Mouse (Mus musculus): Measurements from ENCODE around the gene Polr2l. TPM values are rescaled to one million over a fixed set of nuclear protein-coding genes. Genes with fewer than 3 reads are reported as not detected.

Polr2l gene
- total RNA-seq (2015; ENCODE audit: low replicate concordance) = 7.3 and 10.0 TPM in 2 replicates
- 5.4 and 9.5 TPM in 2 replicates for total RNA-seq (2017; ENCODE audit: low replicate concordance)

GRCm38 (mm10) chr7:141475011-141475804 lies at the start of gene Polr2l, which contains the start of gene Tspan4:
TSS of gene Polr2l (minus strand) at chr7:141475132.
TSS of gene Tspan4 (plus strand) at chr7:141475240.
- ATAC-seq (replicated peaks; ENCODE audit: low FRiP score, poor library complexity, severe bottlenecking) = peak; percentile 82

GRCm38 (mm10) chr7:141524271-141524670 lies 49.3 kb upstream of the Polr2l start:
- ATAC-seq (replicated peaks; ENCODE audit: low FRiP score, poor library complexity, severe bottlenecking) = no peak

GRCm38 (mm10) chr7:141523007-141523406 lies 48.1 kb upstream of the Polr2l start:
- ATAC-seq (replicated peaks; ENCODE audit: low FRiP score, poor library complexity, severe bottlenecking) = no peak

GRCm38 (mm10) chr7:141519795-141520194 lies 44.9 kb upstream of the Polr2l start:
- no peak for ATAC-seq (replicated peaks; ENCODE audit: low FRiP score, poor library complexity, severe bottlenecking)

- peak; percentile 64 for ATAC-seq (replicated peaks; ENCODE audit: low FRiP score, poor library complexity, severe bottlenecking)
These were observed 44.0 kb upstream of the Polr2l start for GRCm38 (mm10) chr7:141518926-141519325.

- ATAC-seq (replicated peaks; ENCODE audit: low FRiP score, poor library complexity, severe bottlenecking) = no peak
These were observed 43.4 kb upstream of the Polr2l start for GRCm38 (mm10) chr7:141518296-141518695.

- ATAC-seq (replicated peaks; ENCODE audit: low FRiP score, poor library complexity, severe bottlenecking) = no peak
These were observed 42.7 kb upstream of the Polr2l start for GRCm38 (mm10) chr7:141517638-141518037.

- ATAC-seq (replicated peaks; ENCODE audit: low FRiP score, poor library complexity, severe bottlenecking) = no peak
These were observed 35.8 kb upstream of the Polr2l start for GRCm38 (mm10) chr7:141510681-141511191.

- ATAC-seq (replicated peaks; ENCODE audit: low FRiP score, poor library complexity, severe bottlenecking) = no peak
These were observed 35.3 kb upstream of the Polr2l start for GRCm38 (mm10) chr7:141510196-141510595.

GRCm38 (mm10) chr7:141508160-141508559 lies 33.2 kb upstream of the Polr2l start:
- ATAC-seq (replicated peaks; ENCODE audit: low FRiP score, poor library complexity, severe bottlenecking) = peak; percentile 10; the same call in 1 of the 2 replicates

GRCm38 (mm10) chr7:141506278-141506677 lies 31.3 kb upstream of the Polr2l start:
- ATAC-seq (replicated peaks; ENCODE audit: low FRiP score, poor library complexity, severe bottlenecking) = peak; percentile 39

GRCm38 (mm10) chr7:141502556-141502905 lies 27.6 kb upstream of the Polr2l start:
- no peak; the same call in 1 of the 2 replicates for ATAC-seq (replicated peaks; ENCODE audit: low FRiP score, poor library complexity, severe bottlenecking)

- ATAC-seq (replicated peaks; ENCODE audit: low FRiP score, poor library complexity, severe bottlenecking) = peak; percentile 55
These were observed 27.1 kb upstream of the Polr2l start for GRCm38 (mm10) chr7:141501820-141502555.

- ATAC-seq (replicated peaks; ENCODE audit: low FRiP score, poor library complexity, severe bottlenecking) = no peak
These were observed 22.7 kb upstream of the Polr2l start for GRCm38 (mm10) chr7:141497600-141497999.

GRCm38 (mm10) chr7:141495940-141496339 lies 21.0 kb upstream of the Polr2l start:
- no peak for ATAC-seq (replicated peaks; ENCODE audit: low FRiP score, poor library complexity, severe bottlenecking)

- no peak for ATAC-seq (replicated peaks; ENCODE audit: low FRiP score, poor library complexity, severe bottlenecking)
These were observed 20.4 kb upstream of the Polr2l start for GRCm38 (mm10) chr7:141495379-141495778.

- ATAC-seq (replicated peaks; ENCODE audit: low FRiP score, poor library complexity, severe bottlenecking) = no peak
These were observed 18.8 kb upstream of the Polr2l start for GRCm38 (mm10) chr7:141493729-141494128.

GRCm38 (mm10) chr7:141492738-141493137 lies 17.8 kb upstream of the Polr2l start:
- no peak for ATAC-seq (replicated peaks; ENCODE audit: low FRiP score, poor library complexity, severe bottlenecking)

GRCm38 (mm10) chr7:141491151-141491550 lies 16.2 kb upstream of the Polr2l start:
- ATAC-seq (replicated peaks; ENCODE audit: low FRiP score, poor library complexity, severe bottlenecking) = peak; percentile 78

GRCm38 (mm10) chr7:141487141-141487540 lies 12.2 kb upstream of the Polr2l start:
- no peak for ATAC-seq (replicated peaks; ENCODE audit: low FRiP score, poor library complexity, severe bottlenecking)

- ATAC-seq (replicated peaks; ENCODE audit: low FRiP score, poor library complexity, severe bottlenecking) = no peak
These were observed 11.3 kb upstream of the Polr2l start for GRCm38 (mm10) chr7:141486239-141486638.

Measured in erythroblast, adult 5-6 weeks (primary cell).